Mouse (Mus musculus): ENCODE data around the gene Gm128.

Gene Gm128

GRCm38 (mm10) chr3:95266052-95266451 lies 24.7 kb upstream of the Gm128 start:
- no peak for DNase-seq

GRCm38 (mm10) chr3:95264724-95265123 lies 23.3 kb upstream of the Gm128 start:
- DNase-seq: no peak

GRCm38 (mm10) chr3:95263089-95263739 lies 21.8 kb upstream of the Gm128 start:
- DNase-seq: peak; percentile 50 to 71

GRCm38 (mm10) chr3:95261975-95262374 lies 20.6 kb upstream of the Gm128 start:
- DNase-seq: no peak

- DNase-seq: no peak
Observed at GRCm38 (mm10) chr3:95256931-95257330, 15.5 kb upstream of the Gm128 start.

GRCm38 (mm10) chr3:95250783-95251424 lies 9.5 kb upstream of the Gm128 start, which contains the start of gene Bnipl:
Gene Bnipl, minus strand, starts transcription at chr3:95251193.
- no peak for DNase-seq

GRCm38 (mm10) chr3:95250361-95250760 lies 9.0 kb upstream of the Gm128 start:
- no peak for DNase-seq

- DNase-seq: no peak
Observed at GRCm38 (mm10) chr3:95247660-95248336, 6.4 kb upstream of the Gm128 start.

- DNase-seq: no peak
Observed at GRCm38 (mm10) chr3:95246465-95247231, 5.2 kb upstream of the Gm128 start.

- DNase-seq: no peak
Observed at GRCm38 (mm10) chr3:95243086-95243485, 1.7 kb upstream of the Gm128 start.

- DNase-seq: no peak
Observed at GRCm38 (mm10) chr3:95240900-95241299, 498 bp downstream of the Gm128 start.

DNA sequence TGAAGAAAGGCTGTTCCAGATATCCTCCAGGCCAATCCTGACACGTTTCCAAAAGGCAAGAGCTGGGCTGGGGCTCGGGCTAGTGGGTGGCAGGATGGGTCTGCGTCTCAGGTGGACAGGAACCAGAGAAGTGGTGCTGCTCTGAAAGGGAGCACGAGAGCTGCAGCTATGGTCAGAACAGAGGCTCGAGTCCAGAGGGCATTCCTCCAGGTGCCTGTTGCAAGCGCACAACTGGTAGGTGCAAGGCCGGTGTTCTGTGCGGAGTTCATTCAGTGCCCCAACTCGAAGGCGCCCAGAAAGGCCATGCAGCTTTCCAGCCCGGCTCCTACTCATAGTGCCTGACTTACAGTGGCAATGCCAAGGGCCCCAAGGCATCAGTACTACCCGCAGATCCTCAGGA lies 1.4 kb downstream of the Gm128 start:
- DNase-seq: no peak

DNA sequence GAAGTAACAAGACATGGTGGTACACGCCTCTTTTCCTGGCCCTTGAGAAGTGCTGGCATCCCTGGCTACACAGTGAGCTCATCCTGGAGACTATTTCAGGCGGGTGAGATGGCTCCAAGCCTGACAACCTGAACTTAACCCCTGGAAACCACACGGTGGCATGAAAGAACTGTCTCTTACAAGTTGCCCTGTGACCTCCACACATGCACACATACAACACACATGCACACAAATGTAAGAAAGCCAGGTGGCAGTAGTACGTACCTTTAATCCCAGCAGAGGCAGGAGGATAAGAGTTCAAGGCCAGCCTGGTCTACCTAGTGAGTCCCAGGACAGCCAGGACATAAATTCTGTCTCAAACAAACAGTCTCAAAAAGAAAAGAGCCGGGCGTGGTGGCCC lies 2.4 kb downstream of the Gm128 start:
- no peak for DNase-seq

- no peak for DNase-seq
Observed at GRCm38 (mm10) chr3:95237541-95238099, 3.8 kb downstream of the Gm128 start.

DNA sequence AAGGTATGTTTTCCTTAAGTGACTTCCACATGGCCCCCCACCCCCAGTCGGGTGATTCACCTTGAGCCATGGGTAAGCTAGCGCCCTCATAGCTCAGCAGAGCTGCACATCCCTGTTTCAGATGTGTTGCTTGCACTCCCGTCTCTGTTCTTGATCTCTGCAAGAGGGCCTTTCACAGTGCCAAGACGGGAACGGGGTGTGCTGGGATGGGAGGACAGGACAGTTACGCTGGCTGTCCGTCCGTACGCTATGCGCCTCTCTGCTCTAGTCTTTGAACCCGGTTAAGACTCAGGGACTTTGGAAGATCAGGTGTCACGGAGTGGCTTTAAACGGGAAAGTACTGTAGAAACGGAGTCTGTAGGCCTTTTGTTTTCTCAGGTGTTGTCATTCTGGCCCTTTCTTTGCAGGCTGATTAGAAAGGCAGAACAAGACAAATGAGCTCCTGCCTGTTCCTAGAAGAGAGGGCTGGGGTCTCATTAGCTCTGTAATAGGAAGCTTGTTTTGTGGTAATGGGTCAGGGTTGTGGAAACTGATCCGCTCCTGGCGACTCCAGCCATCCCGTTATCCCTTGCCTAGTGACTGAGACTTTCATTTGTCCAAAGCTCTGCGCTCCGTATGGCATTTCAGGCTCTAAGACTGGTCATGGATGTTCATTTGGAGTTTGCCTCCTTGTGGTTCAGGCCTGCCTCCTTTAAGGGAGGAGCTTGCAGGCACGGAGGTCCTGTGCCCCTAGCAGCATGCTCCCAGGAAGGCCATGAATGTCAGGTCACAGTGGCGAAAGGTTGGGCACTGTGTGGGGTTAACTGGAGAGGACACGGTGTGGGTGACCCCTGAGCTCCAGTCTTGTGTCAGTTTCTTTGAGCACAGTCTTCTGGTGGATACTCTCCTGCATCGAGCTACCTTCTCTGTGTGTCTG lies 5.8 kb downstream of the Gm128 start:
- no peak for DNase-seq

GRCm38 (mm10) chr3:95233303-95233980 lies 8.0 kb downstream of the Gm128 start:
- no peak for DNase-seq

DNA sequence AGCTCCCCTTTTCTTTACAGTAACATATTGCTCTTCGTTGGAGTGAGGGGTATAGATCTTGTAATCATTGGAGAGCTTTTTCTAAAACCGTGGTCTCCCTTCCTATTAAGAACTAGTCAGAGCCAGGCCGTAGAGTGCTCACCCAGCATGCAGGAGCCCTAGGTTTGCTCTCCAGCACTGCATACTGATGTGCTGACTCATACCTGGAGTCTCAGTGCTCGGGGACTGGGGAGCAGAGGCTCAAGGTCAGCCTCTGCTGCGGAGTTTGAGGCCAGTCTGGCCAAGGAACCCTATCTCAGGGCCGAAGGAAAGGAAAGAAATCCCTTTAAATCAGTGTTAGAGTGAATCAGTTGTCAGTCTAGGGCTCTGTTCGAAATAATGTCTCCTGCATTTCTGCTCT lies 8.6 kb downstream of the Gm128 start:
- DNase-seq: no peak

- peak; percentile 47 to 69 for DNase-seq
Observed at GRCm38 (mm10) chr3:95231298-95232221, 9.8 kb downstream of the Gm128 start, which contains the start of gene Mllt11. Gene Mllt11, minus strand, starts transcription at chr3:95232171.

DNA sequence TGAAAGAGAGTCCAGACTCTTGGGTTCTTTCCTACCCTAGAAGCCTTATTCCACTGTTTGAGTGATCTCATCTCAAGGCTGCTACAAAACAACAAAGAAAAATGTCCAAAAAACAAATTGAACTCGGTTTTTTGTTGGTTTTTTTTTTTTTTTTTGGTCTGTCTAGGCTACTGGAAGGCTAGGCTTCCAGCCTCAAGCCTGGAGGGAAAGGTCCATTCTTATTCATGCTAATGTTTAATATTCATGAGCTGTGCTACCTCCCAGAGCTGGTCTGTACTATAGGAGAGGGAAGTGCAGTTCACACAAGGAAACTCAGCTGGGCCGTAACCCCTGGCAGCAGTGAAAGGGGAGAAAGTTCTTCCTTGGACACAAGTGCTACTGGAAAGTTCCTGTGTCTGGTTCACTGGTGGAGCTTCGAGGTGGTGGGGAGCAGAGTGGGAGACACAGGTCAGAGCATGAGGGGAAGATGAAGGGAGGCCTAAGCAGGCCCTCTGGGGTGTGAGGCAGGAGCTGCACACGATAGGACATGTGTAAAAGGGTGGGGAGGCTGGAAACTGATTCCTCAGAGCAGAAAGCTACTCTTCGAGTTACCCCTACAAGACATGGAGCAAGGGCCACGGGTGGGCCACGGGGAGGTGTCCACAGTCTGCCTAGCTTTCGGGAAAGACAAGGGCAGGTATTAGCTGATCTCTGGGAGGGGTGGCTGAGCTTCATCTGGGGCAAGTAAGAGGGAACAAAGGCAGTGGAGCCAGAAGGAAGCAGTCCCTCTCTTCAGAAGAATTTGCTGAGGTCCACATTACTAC lies 10.7 kb downstream of the Gm128 start:
- DNase-seq: peak; percentile 25 to 37
